Mouse (Mus musculus): ENCODE measurements at regions not wholly inside any gene's neighbourhood (a gene's known extent, or its start where the extent isn't known, plus 50 kb on each side); places are given as distances from the start of the nearest gene placed in this dataset.
A peak's percentile ranks its signal among the peaks of the same experiment; 100 is the strongest.

- no peak for DNase-seq (ENCODE audit: low spot score in 2 of 2)
Observed at GRCm38 (mm10) chr10:43634371-43635080, 56.4 kb downstream of the Cd24a start.

- DNase-seq (ENCODE audit: low spot score in 2 of 2): peak in 1 of 2 experiments; percentile 31
Observed at GRCm38 (mm10) chr10:43641169-43641945, 63.3 kb downstream of the Cd24a start.

- DNase-seq (ENCODE audit: low spot score in 2 of 2): no peak
Observed at GRCm38 (mm10) chr10:43646326-43646725, 68.2 kb downstream of the Cd24a start.

- no peak for DNase-seq (ENCODE audit: low spot score in 2 of 2)
Observed at GRCm38 (mm10) chr10:43646965-43647364, 68.9 kb downstream of the Cd24a start.

GRCm38 (mm10) chr10:43648186-43648585 is 70.1 kb downstream of the Cd24a start:
- no peak for DNase-seq (ENCODE audit: low spot score in 2 of 2)

GRCm38 (mm10) chr10:43648815-43649447 is 70.8 kb downstream of the Cd24a start:
- no peak for DNase-seq (ENCODE audit: low spot score in 2 of 2)

GRCm38 (mm10) chr10:43650449-43650848 is 72.4 kb downstream of the Cd24a start:
- no peak for DNase-seq (ENCODE audit: low spot score in 2 of 2)

GRCm38 (mm10) chr10:43651505-43651904 is 73.4 kb downstream of the Cd24a start:
- no peak for DNase-seq (ENCODE audit: low spot score in 2 of 2)

- DNase-seq (ENCODE audit: low spot score in 2 of 2): no peak
Observed at GRCm38 (mm10) chr10:43651915-43652314, 73.8 kb downstream of the Cd24a start.

- DNase-seq (ENCODE audit: low spot score in 2 of 2): no peak
Observed at GRCm38 (mm10) chr10:43655082-43655671, 77.1 kb downstream of the Cd24a start.

- no peak for DNase-seq (ENCODE audit: low spot score in 2 of 2)
Observed at GRCm38 (mm10) chr10:43655680-43656079, 77.6 kb downstream of the Cd24a start.

GRCm38 (mm10) chr10:43656207-43656606 is 78.1 kb downstream of the Cd24a start:
- no peak for DNase-seq (ENCODE audit: low spot score in 2 of 2)

GRCm38 (mm10) chr10:43657501-43658225 is 79.6 kb downstream of the Cd24a start:
- DNase-seq (ENCODE audit: low spot score in 2 of 2): no peak

- no peak for DNase-seq (ENCODE audit: low spot score in 2 of 2)
Observed at GRCm38 (mm10) chr10:43658226-43658593, 80.1 kb downstream of the Cd24a start.

GRCm38 (mm10) chr10:43664844-43665243 is 86.8 kb downstream of the Cd24a start:
- DNase-seq (ENCODE audit: low spot score in 2 of 2): no peak

- DNase-seq (ENCODE audit: low spot score in 2 of 2): no peak
Observed at GRCm38 (mm10) chr10:43666262-43667085, 88.4 kb downstream of the Cd24a start.

GRCm38 (mm10) chr10:43667086-43667690 is 89.1 kb downstream of the Cd24a start:
- DNase-seq (ENCODE audit: low spot score in 2 of 2): no peak

- peak; percentile 3 to 6 for DNase-seq (ENCODE audit: low spot score in 2 of 2)
Observed at GRCm38 (mm10) chr10:43667732-43668247, 89.7 kb downstream of the Cd24a start.

- no peak for DNase-seq (ENCODE audit: low spot score in 2 of 2)
Observed at GRCm38 (mm10) chr10:43669471-43669870, 91.4 kb downstream of the Cd24a start.

- DNase-seq (ENCODE audit: low spot score in 2 of 2): no peak
Observed at GRCm38 (mm10) chr10:43670745-43671144, 92.7 kb downstream of the Cd24a start.

Measured in natural killer cell, adult 2 months (primary cell).